In the genomic region with DNA sequence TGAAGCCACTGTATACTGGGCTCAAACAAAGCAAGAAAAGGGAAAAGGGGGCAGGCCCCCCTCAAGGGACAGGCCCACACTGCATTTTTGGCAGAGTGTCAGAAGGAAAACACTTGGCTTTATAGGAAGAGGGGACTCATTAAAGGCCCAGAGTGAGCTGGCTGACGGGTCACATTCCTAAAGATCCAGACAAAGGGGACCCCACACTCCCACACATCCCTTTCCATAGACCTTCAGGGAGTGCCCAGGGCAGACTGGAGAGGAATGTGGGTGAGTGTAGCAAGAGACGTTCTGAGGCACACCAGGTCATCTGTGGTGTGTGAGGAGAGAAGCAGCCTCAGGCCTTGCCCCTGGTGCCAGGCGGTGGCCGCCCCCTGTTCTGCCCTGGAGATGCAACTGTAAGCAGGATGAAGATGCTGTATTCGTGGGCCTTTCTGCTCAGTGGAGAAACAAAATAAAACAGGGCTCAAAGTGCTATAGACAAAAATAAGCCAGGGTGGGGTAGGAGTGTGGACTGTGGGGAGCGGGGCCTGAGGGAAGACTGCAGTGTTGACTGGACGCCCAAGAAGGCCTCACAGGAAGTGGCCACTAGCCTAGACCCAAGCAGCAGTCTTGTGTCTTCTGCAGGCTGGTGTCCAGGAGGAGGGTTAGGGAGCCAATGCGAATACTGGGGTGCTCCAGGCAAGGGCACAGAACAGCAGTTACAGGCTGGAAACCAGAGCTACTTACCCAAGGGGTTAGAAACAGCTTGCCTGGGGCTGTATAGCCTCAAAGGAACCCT, we compare ENCODE assay signal across 10 mouse cellular contexts. TPM values are rescaled to one million over a fixed set of nuclear protein-coding genes. Genes with fewer than 3 reads are reported as not detected.
DNase-seq lines count a peak whose midpoint lies in the region; ATAC-seq and TF ChIP-seq lines count a peak whose summit lies in the region.
"Had no signal": no experiment of that assay in that cellular context is flagged by ENCODE, and none has a peak within 500 bp of the region (broad histone marks: within the 10 kb centered on the region; RNA-seq: fewer than 3 reads in every experiment).

No protein-coding gene starts in this region.

- no peak for TF ChIP-seq CTCF in stomach, postnatal 0 days (IDR thresholded peaks at IDR 0.05; ENCODE audit: low read depth)

- H3K36me3 ChIP-seq in midbrain, embryonic 16.5 days (ENCODE audit: control insufficient read depth, insufficient read depth, low read length), result no peaks in the 10 kb centered on the region
- peaks cover 28% of the 10 kb centered on the region for H3K36me3 ChIP-seq in midbrain, embryonic 10.5 days
- no peaks in the 10 kb centered on the region for H3K36me3 ChIP-seq in stomach, postnatal 0 days (ENCODE audit: control insufficient read depth, insufficient read depth, low read length)
- H3K36me3 ChIP-seq: embryonic facial prominence, embryonic 12.5 days had no signal

- no peak overlapping the region for H3K9ac ChIP-seq in midbrain, embryonic 16.5 days (ENCODE audit: low read depth, low read length)
- H3K9ac ChIP-seq in stomach, postnatal 0 days (ENCODE audit: low read length), result no peak overlapping the region
- H3K9ac ChIP-seq: embryonic facial prominence, embryonic 12.5 days; neural tube, embryonic 12.5 days had no signal

- 70% methylated on average over 8 of the region's 8 CpGs for WGBS in midbrain, embryonic 16.5 days
- WGBS in midbrain, embryonic 10.5 days, result 83% methylated on average over 8 of the region's 8 CpGs
- 49% methylated on average over 8 of the region's 8 CpGs for WGBS in stomach, postnatal 0 days

- no peaks in the 10 kb centered on the region for H3K9me3 ChIP-seq in midbrain, embryonic 16.5 days (replicated peaks; ENCODE audit: control insufficient read depth, low read length, poor library complexity, severe bottlenecking)
- H3K9me3 ChIP-seq in midbrain, embryonic 10.5 days (replicated peaks), result no peaks in the 10 kb centered on the region
- no peaks in the 10 kb centered on the region for H3K9me3 ChIP-seq in stomach, postnatal 0 days (ENCODE audit: control insufficient read depth, low read length)
- H3K9me3 ChIP-seq: embryonic facial prominence, embryonic 12.5 days; neural tube, embryonic 12.5 days had no signal

- H3K27me3 ChIP-seq in midbrain, embryonic 16.5 days (ENCODE audit: control insufficient read depth, insufficient read depth, low read depth, low read length), result no peaks in the 10 kb centered on the region
- H3K27me3 ChIP-seq in midbrain, embryonic 10.5 days (ENCODE audit: low read depth, poor library complexity, severe bottlenecking), result no peaks in the 10 kb centered on the region
- no peaks in the 10 kb centered on the region for H3K27me3 ChIP-seq in stomach, postnatal 0 days (ENCODE audit: control insufficient read depth, insufficient read depth, low read length)
- H3K27me3 ChIP-seq: embryonic facial prominence, embryonic 12.5 days; neural tube, embryonic 12.5 days had no signal

- no peak for TF ChIP-seq EP300 in stomach, postnatal 0 days (optimal IDR thresholded peaks at IDR 0.05)

- intact Hi-C loops in heart, postnatal 25 days (cut with DNase I), result loop anchor here (2.0 kb wide), 1 partner anchor 131 kb away; no protein-coding TSS in a partner anchor

- peak; percentile 29 to 42 for DNase-seq in heart, adult 18-20 months
- no peak for DNase-seq in heart, adult 8-10 months (ENCODE audit: low spot score)
- no peak for DNase-seq in midbrain, embryonic 10.5 days (ENCODE audit: low spot score)
- peak; percentile 24 for DNase-seq in heart, postnatal 25 days (ENCODE audit: low spot score)
- no peak for DNase-seq in stomach, postnatal 0 days (ENCODE audit: low spot score)
- DNase-seq in frontal cortex, postnatal 10 days (ENCODE audit: low spot score in 2 of 2), result no peak
- DNase-seq in left cerebral cortex, adult 9 months (ENCODE audit: low spot score in 2 of 2), result no peak

- peak overlapping the region; percentile 36; the same call in 1 of the 2 replicates for H3K27ac ChIP-seq in midbrain, embryonic 16.5 days (ENCODE audit: low read length)
- H3K27ac ChIP-seq in midbrain, embryonic 10.5 days (replicated peaks), result no peak overlapping the region
- H3K27ac ChIP-seq in stomach, postnatal 0 days (replicated peaks), result peak overlapping the region; percentile 45
- H3K27ac ChIP-seq: embryonic facial prominence, embryonic 12.5 days; neural tube, embryonic 12.5 days had no signal

- H3K4me1 ChIP-seq in midbrain, embryonic 16.5 days (ENCODE audit: control insufficient read depth, insufficient read depth, low read length), result peaks cover 5% of the 10 kb centered on the region; the same call in 1 of the 2 replicates
- peaks cover 22% of the 10 kb centered on the region for H3K4me1 ChIP-seq in midbrain, embryonic 10.5 days
- H3K4me1 ChIP-seq in stomach, postnatal 0 days (replicated peaks; ENCODE audit: control insufficient read depth, insufficient read depth), result no peaks in the 10 kb centered on the region

- no peak overlapping the region for H3K4me3 ChIP-seq in midbrain, embryonic 16.5 days (ENCODE audit: low read depth, low read length)
- H3K4me3 ChIP-seq in midbrain, embryonic 10.5 days, result no peak overlapping the region
- H3K4me3 ChIP-seq in stomach, postnatal 0 days (ENCODE audit: low read depth, low read length), result no peak overlapping the region
- H3K4me3 ChIP-seq: embryonic facial prominence, embryonic 12.5 days; neural tube, embryonic 12.5 days had no signal

- no peak overlapping the region for H3K4me2 ChIP-seq in midbrain, embryonic 16.5 days (ENCODE audit: low read length)
- no peak overlapping the region for H3K4me2 ChIP-seq in stomach, postnatal 0 days (replicated peaks; ENCODE audit: low read depth)
- H3K4me2 ChIP-seq: embryonic facial prominence, embryonic 12.5 days; neural tube, embryonic 12.5 days had no signal

- ATAC-seq in midbrain, embryonic 16.5 days, result peak; percentile 7; the same call in 1 of the 2 replicates
- ATAC-seq in stomach, postnatal 0 days (ENCODE audit: low FRiP score, low TSS enrichment), result peak; percentile 38

RNA-seq across cellular contexts. Expression of gene Evl, which starts 58.9 kb away (rescaled TPM):
- total RNA-seq in heart, adult 18-20 months (2021), result 10 to 100 TPM; 30.3 to 40.5 TPM
- 10 to 100 TPM; 29.0 to 41.2 (median 32.4) TPM for total RNA-seq in heart, adult 8-10 months (2022)
- polyA plus RNA-seq in midbrain, embryonic 16.5 days (2015; fragmentation: Nextera tagmentation; extraction: Ambion mirVana), result 268 and 272 TPM in 2 replicates
- polyA plus RNA-seq in midbrain, embryonic 10.5 days (2016; fragmentation: Nextera tagmentation; extraction: Ambion mirVana), result 57.7 and 75.0 TPM in 2 replicates
- 10 to 100 TPM; 50.8 to 51.7 TPM for total RNA-seq in heart, postnatal 25 days (2021)
- polyA plus RNA-seq in stomach, postnatal 0 days (2015; fragmentation: Nextera tagmentation; extraction: Ambion mirVana), result 27.8 and 31.3 TPM in 2 replicates

Comparison
In these comparisons a context has a peak if more than half of its experiments do, and no peak if none do; other contexts are left out.
1. DNase-seq: peak in heart, adult 18-20 months (2 of 2) and heart, postnatal 25 days (single experiment); none in heart, adult 8-10 months (single experiment), midbrain, embryonic 10.5 days (single experiment), stomach, postnatal 0 days (single experiment), frontal cortex, postnatal 10 days (0 of 2) and left cerebral cortex, adult 9 months (0 of 2).